Mouse (Mus musculus) heart, postnatal 36 days (tissue): ENCODE measurements around the gene Zfp143. TPM values are rescaled to one million over a fixed set of nuclear protein-coding genes. Genes with fewer than 3 reads are reported as not detected.
A peak's percentile ranks its signal among the peaks of the same experiment; 100 is the strongest.
"Not testable (repeated sequence)": the region's sequence is repeated elsewhere in the genome, so short reads cannot be mapped to it uniquely, and the experiment has no call there.

Experiments used
- DNase-seq, 2 experiments: peaks; one replicate each; pipeline ENCODE4 v3.0.0; 2021 to 2022
- intact Hi-C: fragments of 180-260 bp; cut with DNase I; formaldehyde crosslinking; loops from one replicate; pipeline ENCODE4 v1.15.1; 2025
- total RNA-seq, 2 experiments: library from RNA; stranded (reverse); gene quantifications; 2 replicates each; pipeline ENCODE4 v1.2.3; 2021

The Zfp143 gene
- total RNA-seq, 2 experiments from 2014 or later, result 9.7 to 12.8 TPM

DNA sequence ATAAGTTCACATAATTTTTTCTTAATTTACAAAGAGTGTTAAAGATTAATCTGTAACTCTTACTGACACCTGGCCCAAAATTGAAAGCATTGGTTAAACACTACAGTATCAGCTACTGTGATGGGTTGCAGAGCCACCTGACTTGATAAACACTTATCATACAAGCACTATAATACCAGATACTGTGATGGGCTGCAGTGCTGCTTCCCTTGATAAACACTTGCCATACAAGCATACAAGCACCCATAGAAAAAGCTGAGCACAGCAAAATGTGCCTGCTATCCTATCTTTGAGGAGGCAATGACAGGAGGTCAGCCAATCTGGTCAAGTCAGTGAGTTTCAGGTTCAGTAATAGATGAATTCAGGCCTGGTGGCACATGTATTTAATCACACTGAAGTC is 24.2 kb downstream of the Zfp143 start:
- no peak for DNase-seq
- intact Hi-C loops, result loop anchor here (10.0 kb wide), 1 partner anchor 350 kb away; no protein-coding TSS in a partner anchor

DNA sequence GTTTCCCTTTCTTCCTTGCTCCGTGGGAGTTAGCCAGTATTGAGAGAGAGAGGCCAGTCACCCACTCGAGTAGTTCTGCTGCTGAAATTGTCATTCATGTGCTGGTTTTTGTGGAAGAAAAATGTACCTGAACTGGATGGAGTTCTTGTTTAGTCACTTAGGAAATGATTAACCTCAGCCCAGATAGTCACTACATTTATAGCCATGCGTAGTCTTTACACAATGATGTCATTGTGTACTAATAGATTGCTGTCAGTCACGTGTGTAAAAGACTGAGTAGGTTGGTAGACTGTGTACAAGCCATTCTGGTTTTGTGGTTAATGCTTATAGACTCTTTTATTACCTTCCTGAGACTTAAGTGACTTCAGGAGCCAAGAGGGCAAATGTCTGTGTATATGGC is 26.9 kb downstream of the Zfp143 start:
- intact Hi-C loops, result loop anchor here (10.0 kb wide), 1 partner anchor 347 kb away; no protein-coding TSS in a partner anchor
- no peak for DNase-seq

DNA sequence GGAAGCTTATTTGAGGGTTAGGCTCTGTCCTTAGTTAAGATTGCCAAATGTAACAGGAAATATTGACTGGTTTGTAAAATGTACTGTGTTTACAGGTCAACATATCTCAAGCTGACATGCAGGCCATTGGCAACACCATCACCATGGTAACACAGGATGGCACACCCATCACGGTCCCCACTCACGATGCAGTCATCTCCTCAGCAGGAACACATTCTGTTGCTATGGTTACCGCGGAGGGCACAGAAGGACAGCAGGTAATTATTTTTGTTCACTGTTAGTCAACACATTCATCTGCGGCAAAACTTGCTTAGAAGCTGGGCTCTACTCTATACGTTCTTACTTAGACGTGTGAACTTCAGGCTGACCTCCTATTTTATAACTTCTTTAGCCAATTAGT is 30.7 kb downstream of the Zfp143 start:
- DNase-seq, result no peak
- intact Hi-C loops, result no loop called here

DNA sequence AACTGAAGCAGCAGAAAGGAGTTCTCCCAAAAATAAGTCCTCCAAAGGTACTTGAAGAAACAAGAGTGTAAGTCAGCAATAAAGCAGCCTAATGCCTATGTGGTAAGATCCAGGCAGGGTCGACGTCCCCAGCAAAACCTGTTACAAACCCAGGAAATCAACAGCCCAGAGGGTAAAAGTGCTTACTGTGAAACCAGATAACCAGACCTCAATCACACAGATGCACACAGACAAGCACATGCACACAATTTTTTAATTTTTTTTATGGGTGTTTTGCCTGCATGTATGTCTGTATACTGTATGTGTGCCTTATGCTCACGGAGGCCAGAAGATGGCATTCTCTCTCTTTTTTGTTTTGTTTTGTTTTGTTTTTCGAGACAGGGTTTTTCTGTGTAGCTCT is 35.3 kb downstream of the Zfp143 start:
- DNase-seq, result no peak

DNA sequence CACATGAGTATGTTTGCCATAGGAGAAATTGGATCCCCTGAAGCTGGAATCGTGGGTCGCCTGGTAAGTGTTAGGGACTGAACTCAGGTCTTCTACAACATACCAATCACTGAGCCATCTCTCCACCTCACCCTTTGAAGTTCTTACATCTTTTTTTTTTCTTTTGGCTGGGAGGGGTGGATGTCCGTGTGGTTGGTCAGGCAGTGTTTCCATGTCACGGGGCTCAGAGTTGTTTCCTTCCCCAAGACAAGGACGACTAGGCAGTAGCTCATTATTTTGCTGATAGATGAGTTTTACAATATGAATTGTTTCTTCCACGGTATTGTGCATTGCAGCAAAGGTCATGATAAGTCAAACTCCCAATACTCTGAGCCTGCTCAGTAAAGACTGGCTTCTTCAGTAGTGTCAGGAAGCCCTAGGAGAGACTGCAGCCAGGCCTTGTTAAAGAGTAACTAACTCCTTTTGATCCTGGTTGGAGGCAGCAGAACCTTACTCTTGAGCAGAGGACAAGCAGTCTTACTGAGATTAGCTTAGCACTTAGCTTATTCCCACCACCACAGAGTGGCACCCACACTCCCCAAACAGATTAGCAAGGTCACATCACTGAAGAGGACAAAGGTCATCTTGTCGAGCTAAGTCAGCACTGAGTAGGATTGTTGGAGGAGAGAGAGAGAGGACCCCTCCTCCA is 36.2 kb downstream of the Zfp143 start:
- intact Hi-C loops, result loop anchor here (5.0 kb wide), 1 partner anchor 40 kb away; no protein-coding TSS in a partner anchor
- DNase-seq, result no peak

More for the DNA sequence above, 35.3 kb downstream of the Zfp143 start:
- intact Hi-C loops, result loop anchor here (5.0 kb wide), 1 partner anchor 41 kb away; no protein-coding TSS in a partner anchor

DNA sequence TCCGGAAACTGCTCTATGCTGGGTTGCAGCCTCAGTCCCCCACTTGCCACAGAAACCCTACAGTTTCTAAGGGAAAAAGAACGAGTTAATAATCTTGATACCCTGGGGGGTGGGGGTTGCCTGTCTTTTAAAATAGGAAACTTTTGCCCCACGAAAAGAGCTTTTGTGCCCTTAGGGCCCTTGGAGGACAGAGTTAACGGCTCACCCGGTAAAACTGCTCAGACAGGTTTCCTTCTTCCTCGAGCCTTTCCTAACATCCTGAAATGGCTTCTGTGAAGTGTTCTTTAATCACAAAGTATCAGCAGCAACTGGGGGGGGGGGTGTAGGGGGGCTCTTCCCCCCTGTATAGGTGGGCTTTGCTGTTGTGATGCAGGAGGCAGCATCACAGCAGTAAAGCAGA is 39.8 kb downstream of the Zfp143 start:
- DNase-seq, result no peak
- intact Hi-C loops, result no loop called here

DNA sequence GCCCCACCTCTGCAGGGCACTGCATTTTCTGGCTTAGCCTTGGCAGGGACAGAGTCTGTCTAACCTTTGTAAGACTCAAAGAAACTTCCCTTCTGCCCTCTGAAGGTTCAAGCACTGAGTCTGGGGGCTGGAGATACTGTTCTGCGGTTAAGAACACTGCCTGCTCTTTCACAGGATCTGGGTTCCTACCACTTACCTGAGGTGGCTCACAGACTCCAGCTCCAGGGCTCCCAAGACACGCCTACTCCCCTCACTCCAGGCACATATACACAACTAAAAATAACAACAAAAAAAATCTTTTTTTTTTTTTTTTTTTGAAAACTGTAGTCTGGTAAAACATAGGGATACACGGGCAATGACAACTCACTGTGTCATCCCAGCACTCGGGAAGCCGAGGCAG is 40.2 kb downstream of the Zfp143 start:
- no peak for DNase-seq
- intact Hi-C loops, result no loop called here

DNA sequence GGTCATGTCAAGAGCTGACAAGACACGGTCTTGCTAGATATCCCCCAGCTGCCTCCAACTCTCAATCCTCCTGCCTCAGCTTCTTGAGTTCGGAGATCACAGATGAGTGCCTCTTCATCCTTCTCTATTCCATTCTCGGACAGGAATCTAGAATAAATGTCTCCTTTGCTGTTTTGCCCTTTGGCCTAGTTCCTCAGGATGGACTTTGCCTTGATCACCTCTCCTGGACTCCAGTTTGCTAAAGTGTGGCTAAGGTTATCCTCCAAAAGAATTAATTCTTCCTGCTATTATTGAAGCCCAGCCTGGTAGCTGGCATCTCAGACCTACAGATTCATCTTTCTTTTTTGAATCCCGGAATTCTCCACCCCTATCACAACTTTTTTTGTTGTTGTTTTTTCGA is 44.0 kb downstream of the Zfp143 start:
- no peak for DNase-seq
- intact Hi-C loops, result no loop called here

DNA sequence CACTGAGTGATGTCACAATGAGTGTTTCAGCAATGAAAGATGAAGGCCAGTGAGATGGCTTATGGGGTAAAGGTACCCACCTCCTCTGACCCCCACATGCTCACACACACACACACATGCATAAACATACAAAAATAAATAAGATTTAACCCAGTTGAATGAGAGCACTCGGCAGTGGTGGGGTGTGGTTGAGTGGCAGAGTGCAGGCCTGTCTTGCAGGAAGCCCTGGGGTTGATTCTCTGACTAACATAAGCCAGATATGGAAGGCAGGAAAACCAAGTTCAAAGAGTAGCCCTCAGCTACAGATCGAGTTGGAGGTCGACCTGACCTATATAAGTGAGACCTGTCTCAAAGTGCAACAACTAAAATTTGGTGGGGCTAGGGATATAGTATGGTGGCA is 45.6 kb downstream of the Zfp143 start:
- no peak for DNase-seq
- intact Hi-C loops, result no loop called here

DNA sequence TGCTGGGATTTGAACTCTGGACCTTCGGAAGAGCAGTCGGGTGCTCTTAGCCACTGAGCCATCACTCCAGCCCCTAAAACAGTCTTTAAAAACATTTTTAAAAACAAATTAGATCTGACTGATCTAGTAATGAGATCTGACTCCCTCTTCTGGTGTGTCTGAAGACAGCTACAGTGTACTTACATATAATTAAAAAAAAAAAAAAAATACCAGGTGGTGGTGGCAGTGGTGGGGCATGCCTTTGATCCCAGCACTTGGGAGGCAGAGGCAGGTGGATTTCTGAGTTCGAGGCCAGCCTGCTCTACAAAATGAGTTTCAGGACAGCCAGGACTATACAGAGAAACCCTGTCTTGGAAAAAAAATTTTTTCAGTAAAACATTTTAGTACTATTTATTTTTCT is 47.5 kb downstream of the Zfp143 start:
- DNase-seq, intact Hi-C loops: not testable (repeated sequence)

DNA sequence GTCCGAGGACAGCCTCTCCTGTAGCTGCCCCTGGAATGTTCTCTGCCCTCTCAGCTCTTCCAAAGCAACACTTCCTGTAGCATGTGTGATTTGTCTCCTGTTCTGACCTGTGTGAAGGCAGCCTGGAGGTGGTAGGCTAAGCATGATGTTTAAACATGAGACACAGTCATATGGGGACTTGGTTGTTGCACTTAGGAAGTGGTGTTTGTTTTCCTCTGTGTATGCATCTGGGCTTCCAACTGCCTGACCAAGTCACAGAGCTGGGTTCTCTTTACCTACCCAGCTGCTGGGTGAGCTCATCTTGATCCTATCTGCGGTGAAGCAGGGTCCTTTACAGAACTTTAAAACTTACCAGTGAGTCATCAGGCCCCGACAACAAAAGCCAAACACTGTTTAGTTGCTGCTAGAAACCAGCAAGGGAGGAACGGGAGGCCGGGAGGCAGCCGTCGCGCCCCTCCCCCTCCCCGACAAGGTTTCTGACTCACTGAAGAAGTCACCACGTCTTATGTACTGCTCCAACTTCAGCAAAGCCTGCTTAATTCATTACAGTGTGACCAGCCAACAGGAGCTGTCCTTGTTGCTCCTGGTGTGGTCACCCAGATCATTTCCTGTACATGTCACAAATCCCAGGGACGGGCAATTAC is 48.1 kb downstream of the Zfp143 start:
- intact Hi-C loops, result no loop called here
- peak; percentile 67 to 73 for DNase-seq

DNA sequence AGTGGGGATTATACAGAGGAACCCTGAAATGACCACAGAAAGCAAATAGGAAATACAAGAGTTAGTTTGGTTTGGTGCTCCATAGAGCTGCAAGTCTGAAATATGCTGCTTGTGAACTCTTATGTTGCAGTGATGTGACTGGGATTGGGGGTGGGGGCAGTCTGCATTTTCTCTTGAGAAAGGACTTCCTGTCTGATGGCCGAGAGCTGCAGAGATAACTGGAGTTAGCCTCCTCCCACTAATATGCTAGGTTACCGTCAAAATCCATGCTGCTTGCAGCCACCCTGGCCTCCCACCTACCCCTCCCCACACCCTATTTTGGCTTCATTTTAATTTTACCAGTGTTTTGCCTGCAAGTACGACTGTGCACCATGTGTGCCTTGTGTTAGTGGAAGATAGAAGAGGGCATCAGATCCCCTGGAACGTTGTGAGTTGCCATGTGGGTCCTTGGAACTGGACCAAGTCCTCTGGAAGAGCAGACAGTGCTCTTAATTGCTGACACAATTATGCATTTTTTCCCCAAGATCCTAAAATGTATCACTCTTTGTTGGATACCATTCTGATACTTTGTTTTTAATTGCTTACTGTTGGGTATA is 49.1 kb downstream of the Zfp143 start:
- peak in 1 of 2 experiments; percentile 14 for DNase-seq
- intact Hi-C loops, result no loop called here

DNA sequence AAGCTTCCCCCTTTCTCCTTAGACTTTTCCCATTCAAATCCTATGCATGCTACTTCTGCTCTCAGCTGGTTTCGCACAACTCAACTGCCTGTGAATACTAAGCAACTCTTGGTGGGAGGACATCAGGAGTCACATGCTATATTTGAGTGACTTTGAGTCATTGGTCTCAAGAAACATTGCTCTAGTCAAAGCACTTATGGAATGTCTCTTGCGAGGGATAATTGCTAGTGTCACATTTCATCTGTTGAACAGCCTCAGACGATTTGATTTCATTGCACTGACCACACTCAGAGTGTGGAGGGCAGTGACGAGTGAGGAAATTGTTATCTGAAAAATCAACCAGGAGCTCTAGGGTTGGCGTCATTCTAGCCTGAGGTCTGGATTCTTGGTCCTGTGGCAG is 53.7 kb downstream of the Zfp143 start:
- no peak for DNase-seq
- intact Hi-C loops, result loop anchor here (5.0 kb wide), 1 partner anchor 52 kb away; the partner anchor contains the start of gene Zfp143

DNA sequence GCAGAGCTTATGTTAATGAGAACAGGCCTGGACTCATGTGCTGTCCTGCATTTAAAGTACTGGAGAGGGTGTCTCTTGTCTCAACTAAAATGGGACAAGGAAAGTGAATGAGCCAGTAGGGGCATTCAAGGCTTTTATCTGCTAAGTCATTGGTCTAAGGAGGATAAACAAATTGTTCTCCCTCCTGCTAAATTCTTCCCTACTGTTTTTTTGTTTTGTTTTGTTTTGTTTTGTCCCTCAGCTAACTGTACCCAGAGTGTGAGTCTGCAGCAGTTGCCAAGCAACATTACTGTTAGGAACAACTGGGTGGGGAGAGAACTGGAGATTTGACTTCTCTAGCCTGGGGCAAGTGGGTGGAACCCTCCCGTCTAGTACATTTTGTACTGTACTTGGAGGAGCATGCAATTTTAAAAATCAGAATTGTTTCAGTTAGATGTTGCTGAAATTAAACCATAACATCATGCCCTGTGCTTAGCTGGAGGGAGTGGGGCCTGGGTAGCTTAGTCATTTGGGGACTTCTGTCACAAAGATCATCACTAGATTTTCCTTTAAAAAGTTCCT is 55.8 kb downstream of the Zfp143 start:
- intact Hi-C loops, result loop anchor here (5.0 kb wide), 1 partner anchor 55 kb away; the partner anchor contains the start of gene Zfp143
- DNase-seq, result peak; percentile 54 to 68

DNA sequence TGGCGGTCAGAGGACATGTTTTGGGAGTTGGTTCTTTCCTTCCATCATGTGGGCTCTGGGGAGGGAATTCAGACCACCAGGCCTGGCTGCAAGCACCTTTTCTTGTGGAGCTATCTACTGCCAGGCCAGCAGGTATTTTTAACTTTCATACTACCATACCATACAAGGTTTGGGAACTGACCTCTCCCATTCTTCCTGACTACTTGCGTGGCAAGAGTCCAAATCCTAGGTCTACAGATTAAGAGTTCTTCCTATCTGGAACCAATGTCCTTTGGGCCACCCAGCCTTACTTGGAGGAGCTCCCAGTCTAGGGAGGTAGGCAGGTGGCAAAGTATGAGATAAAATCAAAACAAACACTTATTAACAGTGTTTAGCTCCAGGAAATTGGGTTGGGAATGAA is 57.4 kb downstream of the Zfp143 start:
- DNase-seq, result peak; percentile 38 to 56
- intact Hi-C loops, result loop anchor here (5.0 kb wide), 1 partner anchor 56 kb away; the partner anchor contains the start of gene Zfp143

DNA sequence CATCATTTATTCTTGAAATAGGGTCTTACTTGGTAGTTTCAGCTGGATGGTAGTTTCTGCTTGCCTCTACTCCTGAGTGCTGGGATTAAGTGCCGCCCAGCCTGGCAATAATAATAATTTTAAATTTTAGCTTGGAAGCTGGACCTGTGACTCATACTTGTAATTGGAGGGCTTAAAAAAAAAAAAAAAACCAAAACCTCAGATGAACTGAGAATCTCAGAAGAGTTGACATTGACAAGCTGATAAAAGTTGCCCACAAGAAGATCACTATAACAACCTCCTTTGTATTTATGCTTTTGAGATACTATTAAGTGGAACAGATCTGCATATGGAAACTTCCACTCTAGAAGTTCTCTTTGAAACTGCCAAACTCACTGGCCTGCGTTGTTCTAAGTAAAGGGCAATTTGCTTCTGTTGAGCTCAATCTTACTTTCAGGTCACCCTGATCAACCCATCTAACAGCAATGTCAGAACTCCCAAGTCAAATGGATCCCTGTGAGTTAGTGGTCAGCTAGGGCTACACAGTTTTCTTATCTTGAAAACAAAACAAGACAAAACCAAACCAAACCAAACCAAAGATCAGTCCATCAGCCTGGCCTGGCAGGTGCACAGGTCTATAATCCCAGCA is 59.3 kb downstream of the Zfp143 start:
- DNase-seq, result peak in 1 of 2 experiments; percentile 21

DNA sequence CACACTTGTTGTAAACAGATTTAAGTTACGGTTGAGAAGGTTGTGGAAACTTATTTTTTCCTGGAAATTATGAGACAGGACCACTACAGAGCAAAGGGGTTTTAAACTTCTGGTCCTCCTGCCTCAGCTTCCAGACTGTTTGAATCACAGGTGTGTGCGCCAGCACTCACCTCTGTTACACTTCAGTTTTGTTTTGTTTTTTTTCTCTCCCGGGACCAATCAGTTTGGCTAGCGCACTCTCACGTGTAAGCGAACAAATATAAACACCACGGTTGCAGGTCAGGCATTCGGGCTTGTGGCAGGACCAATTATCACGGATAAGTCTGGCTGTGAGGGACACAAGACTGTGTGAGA is 60.1 kb downstream of the Zfp143 start:
- intact Hi-C loops, result loop anchor here (5.0 kb wide), 2 partner anchors 39 to 154 kb away; no protein-coding TSS in a partner anchor
- DNase-seq, result no peak

More for the DNA sequence above, 59.3 kb downstream of the Zfp143 start:
- intact Hi-C loops, result loop anchor here (5.0 kb wide), 2 partner anchors 38 to 153 kb away; no protein-coding TSS in a partner anchor

DNA sequence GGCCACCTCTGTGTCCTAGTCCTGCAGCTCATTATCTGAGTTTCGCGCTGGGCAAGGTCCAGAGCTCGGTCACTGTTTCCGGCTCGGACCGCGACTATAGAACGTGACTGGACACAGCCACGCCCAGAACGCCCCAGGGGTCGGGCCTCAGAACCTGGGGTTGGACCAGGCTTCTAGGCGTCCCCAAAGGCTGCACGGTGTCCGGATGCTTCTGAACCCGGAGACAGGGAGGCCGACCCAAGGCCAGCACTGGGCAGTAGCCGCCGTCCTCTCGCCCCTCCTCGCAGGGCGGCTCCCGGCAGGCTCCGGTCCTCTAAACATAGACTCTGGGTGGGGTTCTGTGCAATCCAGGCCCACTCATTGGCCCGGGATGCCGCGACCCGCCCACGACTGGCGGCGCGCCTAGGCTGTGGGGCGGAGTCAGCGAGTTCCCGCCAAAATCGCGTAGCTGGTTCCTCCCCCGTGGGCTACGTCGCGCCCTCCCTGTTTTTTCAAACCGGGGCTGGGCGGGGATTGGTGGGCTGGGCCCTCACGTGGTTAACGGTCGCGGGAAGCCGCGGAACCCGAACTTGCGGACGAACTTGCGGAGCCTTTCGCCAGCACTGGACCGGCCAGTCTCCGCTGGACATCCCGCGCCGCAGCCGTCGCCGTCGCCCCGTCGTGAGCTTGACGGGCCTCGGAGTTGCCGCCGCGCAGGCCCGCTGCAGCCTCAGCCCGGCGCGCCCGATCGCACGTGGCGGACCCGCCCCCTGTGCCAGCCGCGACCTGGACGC is 60.7 kb downstream of the Zfp143 start, which contains the start of gene Wee1:
Wee1 (plus strand) TSS at position 531 of the 773 bp plus-strand sequence.
- intact Hi-C loops, result loop anchor here (2.0 to 5.0 kb wide), 3 partner anchors 39 to 154 kb away; no protein-coding TSS in a partner anchor

DNA sequence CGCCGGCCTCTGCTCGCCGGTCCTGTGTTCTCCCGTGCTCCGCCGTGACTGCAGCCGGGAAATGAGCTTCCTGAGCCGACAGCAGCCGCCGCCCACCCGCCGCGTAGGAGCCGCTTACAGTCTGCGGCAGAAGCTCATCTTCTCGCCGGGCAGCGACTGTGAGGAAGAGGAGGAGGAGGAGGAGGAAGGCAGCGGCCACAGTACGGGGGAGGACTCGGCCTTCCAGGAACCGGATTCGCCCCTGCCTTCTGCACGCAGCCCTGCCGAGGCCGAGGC is 61.2 kb downstream of the Zfp143 start:
- DNase-seq, result no peak
- intact Hi-C loops, result loop anchor here (2.0 to 5.0 kb wide), 3 partner anchors 40 to 155 kb away; no protein-coding TSS in a partner anchor

More for the DNA sequence above, 60.7 kb downstream of the Zfp143 start, which contains the start of gene Wee1:
- DNase-seq, result peak; percentile 98 to 100
